Comparison of ENCODE assay signal across 8 mouse cellular contexts in genomic region chr7:39518362-39518761, GRCm38 (mm10). TPM values are rescaled to one million over a fixed set of nuclear protein-coding genes. Genes with fewer than 3 reads are reported as not detected.
DNase-seq lines count a peak whose midpoint lies in the region; ATAC-seq lines count a peak whose summit lies in the region.

No protein-coding gene starts in this region.

- peak; percentile 16 to 71 for DNase-seq in adrenal gland, adult (ENCODE audit: inconsistent age in 2 of 2, low spot score in 1 of 2)
- no peak for DNase-seq in adrenal gland, postnatal 4 days (ENCODE audit: low spot score in 2 of 2)
- peak; percentile 27 for DNase-seq in NIH3T3 (ENCODE audit: low read depth)
- DNase-seq in forebrain, embryonic 10.5 days (ENCODE audit: extremely low spot score, low spot score): no peak
- DNase-seq in hindbrain, embryonic 14.5 days (ENCODE audit: low spot score): peak; percentile 48
- DNase-seq in midbrain, embryonic 14.5 days: peak; percentile 51
- no peak for DNase-seq in frontal cortex, postnatal 14 days (ENCODE audit: low spot score in 2 of 2)

- peaks cover 18% of the 10 kb centered on the region; the same call in 1 of the 2 replicates for H3K9me3 ChIP-seq in forebrain, embryonic 10.5 days
- 0 out of 2 replicates have a peak, but pooled peaks cover 10% of the 10 kb centered on the region for H3K9me3 ChIP-seq in hindbrain, embryonic 14.5 days (ENCODE audit: control insufficient read depth, low read length)
- H3K9me3 ChIP-seq in limb, embryonic 12.5 days: peaks cover 7% of the 10 kb centered on the region; the same call in 1 of the 2 replicates
- H3K9me3 ChIP-seq in midbrain, embryonic 14.5 days (ENCODE audit: control insufficient read depth, low read length): no peaks in the 10 kb centered on the region

- no peaks in the 10 kb centered on the region for H3K27me3 ChIP-seq in forebrain, embryonic 10.5 days (ENCODE audit: poor library complexity, severe bottlenecking)
- H3K27me3 ChIP-seq in hindbrain, embryonic 14.5 days (ENCODE audit: control insufficient read depth, insufficient read depth, low read length): no peaks in the 10 kb centered on the region
- H3K27me3 ChIP-seq in limb, embryonic 12.5 days: no peaks in the 10 kb centered on the region
- H3K27me3 ChIP-seq in midbrain, embryonic 14.5 days (ENCODE audit: control insufficient read depth, insufficient read depth, low read length): no peaks in the 10 kb centered on the region

- H3K4me2 ChIP-seq in hindbrain, embryonic 14.5 days (replicated peaks): peak overlapping the region; percentile 60
- peak overlapping the region; percentile 54 for H3K4me2 ChIP-seq in limb, embryonic 12.5 days
- peak overlapping the region; percentile 55 for H3K4me2 ChIP-seq in midbrain, embryonic 14.5 days (ENCODE audit: low read length)

- peak overlapping the region; percentile 67 for H3K4me3 ChIP-seq in forebrain, embryonic 10.5 days
- peak overlapping the region; percentile 43 for H3K4me3 ChIP-seq in hindbrain, embryonic 14.5 days (replicated peaks; ENCODE audit: low read length)
- peak overlapping the region; percentile 59 for H3K4me3 ChIP-seq in limb, embryonic 12.5 days (replicated peaks)
- peak overlapping the region; percentile 42 for H3K4me3 ChIP-seq in midbrain, embryonic 14.5 days (replicated peaks; ENCODE audit: low read depth, low read length)

- peak; percentile 35; the same call in 1 of the 2 replicates for ATAC-seq in hindbrain, embryonic 14.5 days (ENCODE audit: low FRiP score)
- no peak for ATAC-seq in limb, embryonic 12.5 days (ENCODE audit: insufficient number of reproducible peaks, insufficient read depth, low FRiP score, low TSS enrichment, low read depth)
- no peak for ATAC-seq in midbrain, embryonic 14.5 days (ENCODE audit: low FRiP score, low TSS enrichment)

- H3K27ac ChIP-seq in forebrain, embryonic 10.5 days: peak overlapping the region; percentile 97
- H3K27ac ChIP-seq in hindbrain, embryonic 14.5 days: no peak overlapping the region
- no peak overlapping the region for H3K27ac ChIP-seq in limb, embryonic 12.5 days
- H3K27ac ChIP-seq in midbrain, embryonic 14.5 days (replicated peaks; ENCODE audit: low read depth, low read length): no peak overlapping the region

- H3K9ac ChIP-seq in hindbrain, embryonic 14.5 days: peak overlapping the region; percentile 68; the same call in 1 of the 2 replicates
- no peak overlapping the region for H3K9ac ChIP-seq in limb, embryonic 12.5 days (replicated peaks)
- no peak overlapping the region for H3K9ac ChIP-seq in midbrain, embryonic 14.5 days (replicated peaks; ENCODE audit: low read length)

- peaks cover 6% of the 10 kb centered on the region; the same call in 1 of the 2 replicates for H3K36me3 ChIP-seq in forebrain, embryonic 10.5 days (replicated peaks)
- H3K36me3 ChIP-seq in hindbrain, embryonic 14.5 days (replicated peaks; ENCODE audit: control insufficient read depth, insufficient read depth): no peaks in the 10 kb centered on the region
- no peaks in the 10 kb centered on the region for H3K36me3 ChIP-seq in limb, embryonic 12.5 days
- no peaks in the 10 kb centered on the region for H3K36me3 ChIP-seq in midbrain, embryonic 14.5 days (ENCODE audit: control insufficient read depth, insufficient read depth, low read length)

- WGBS in forebrain, embryonic 10.5 days: 89% methylated on average over 12 of the region's 12 CpGs
- 86% methylated on average over 12 of the region's 12 CpGs for WGBS in hindbrain, embryonic 14.5 days
- 85% methylated on average over 12 of the region's 12 CpGs for WGBS in limb, embryonic 12.5 days
- 85% methylated on average over 12 of the region's 12 CpGs for WGBS in midbrain, embryonic 14.5 days

- H3K4me1 ChIP-seq in forebrain, embryonic 10.5 days: no peaks in the 10 kb centered on the region
- H3K4me1 ChIP-seq in hindbrain, embryonic 14.5 days (replicated peaks; ENCODE audit: control insufficient read depth, insufficient read depth, low read length): 0 out of 2 replicates have a peak, but pooled peaks cover 3% of the 10 kb centered on the region
- H3K4me1 ChIP-seq in limb, embryonic 12.5 days (replicated peaks): no peaks in the 10 kb centered on the region
- H3K4me1 ChIP-seq in midbrain, embryonic 14.5 days (ENCODE audit: control insufficient read depth, insufficient read depth, low read length): no peaks in the 10 kb centered on the region

RNA-seq across cellular contexts. Expression of gene Zfp619, which starts 0.8 kb away (rescaled TPM):
- 1 to 10 TPM; 3.6 to 4.2 TPM for total RNA-seq in adrenal gland, postnatal 4 days (2021)
- polyA plus RNA-seq in forebrain, embryonic 10.5 days (2016; fragmentation: Nextera tagmentation; extraction: Ambion mirVana): 2.8 and 3.1 TPM in 2 replicates
- 3.4 and 4.7 TPM in 2 replicates for polyA plus RNA-seq in hindbrain, embryonic 14.5 days (2014; fragmentation: Nextera tagmentation; extraction: Ambion mirVana)
- polyA plus RNA-seq in limb, embryonic 12.5 days (2016; fragmentation: Nextera tagmentation; extraction: Ambion mirVana): 2.6 and 3.0 TPM in 2 replicates
- 4.0 and 7.1 TPM in 2 replicates for polyA plus RNA-seq in midbrain, embryonic 14.5 days (2014; fragmentation: Nextera tagmentation; extraction: Ambion mirVana)

Comparison
In these comparisons a context has a peak if more than half of its experiments do, and no peak if none do; other contexts are left out.
1. DNase-seq: peak in adrenal gland, adult (2 of 2), NIH3T3 (single experiment), hindbrain, embryonic 14.5 days (single experiment) and midbrain, embryonic 14.5 days (single experiment); none in adrenal gland, postnatal 4 days (0 of 2), forebrain, embryonic 10.5 days (single experiment) and frontal cortex, postnatal 14 days (0 of 2).
2. Peak in every context shown above with its lines, with median percentiles within 50 percentile points of each other: H3K4me3 ChIP-seq and H3K4me2 ChIP-seq.